Mouse (Mus musculus): Measurements from ENCODE around the gene Acot13. TPM values are rescaled to one million over a fixed set of nuclear protein-coding genes. Genes with fewer than 3 reads are reported as not detected.
"Not testable (repeated sequence)": the region's sequence is repeated elsewhere in the genome, so short reads cannot be mapped to it uniquely, and the experiment has no call there.

Acot13 gene
- total and polyA plus RNA-seq, 3 experiments, result 59.2 to 134 (median 110) TPM

DNA sequence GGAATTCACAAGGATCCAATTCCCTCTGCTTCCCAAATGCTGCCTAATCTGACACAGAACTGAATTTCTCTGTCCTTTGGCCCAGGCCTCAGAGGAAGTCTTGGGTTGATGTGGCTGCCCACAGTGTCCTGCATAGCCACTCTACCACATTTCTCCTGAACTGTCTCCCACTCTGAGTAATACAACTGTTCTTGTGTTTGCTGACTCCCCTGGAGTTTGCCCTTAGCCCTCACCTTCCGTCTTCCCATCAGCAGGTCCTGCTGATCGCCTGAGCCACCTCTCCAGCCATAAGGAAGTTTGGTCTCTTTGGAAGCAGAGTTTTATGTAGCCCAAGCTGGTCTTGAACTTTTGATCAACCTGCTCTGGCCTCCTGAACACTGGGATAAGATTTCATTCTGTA lies 20.6 kb upstream of the Acot13 start:
- no peak for ATAC-seq (ENCODE audit: extremely low read depth, insufficient number of reproducible peaks, low FRiP score, poor library complexity, severe bottlenecking)
- no peaks in the 10 kb centered on the region for H3K36me3 ChIP-seq (replicated peaks)
- no peaks in the 10 kb centered on the region for H3K4me1 ChIP-seq (ENCODE audit: insufficient read depth, low read depth, low read length)
- no peak for DNase-seq (ENCODE audit: low spot score)
- H3K4me3 ChIP-seq (ENCODE audit: low read depth, low read length), result no peak overlapping the region
- TF ChIP-seq GATA2 (IDR thresholded peaks at IDR 0.05; ENCODE audit: borderline replicate concordance, low read depth, low read length), result no peak
- TF ChIP-seq GATA1 (IDR thresholded peaks at IDR 0.05; ENCODE audit: borderline replicate concordance, low read length), result no peak
- TF ChIP-seq CTCF (IDR thresholded peaks at IDR 0.05; ENCODE audit: low read depth, low read length), result no peak
- no peak for TF ChIP-seq TAL1 (conservative IDR thresholded peaks at IDR 0.05; ENCODE audit: low read depth, low read length)
- TF ChIP-seq POLR2AphosphoS5 (IDR thresholded peaks at IDR 0.05; ENCODE audit: insufficient replicate concordance, low read depth, low read length), result no peak
- no peaks in the 10 kb centered on the region for H3K9me3 ChIP-seq (replicated peaks)
- peaks cover 34% of the 10 kb centered on the region for H3K27me3 ChIP-seq (ENCODE audit: insufficient read depth, low read length)

DNA sequence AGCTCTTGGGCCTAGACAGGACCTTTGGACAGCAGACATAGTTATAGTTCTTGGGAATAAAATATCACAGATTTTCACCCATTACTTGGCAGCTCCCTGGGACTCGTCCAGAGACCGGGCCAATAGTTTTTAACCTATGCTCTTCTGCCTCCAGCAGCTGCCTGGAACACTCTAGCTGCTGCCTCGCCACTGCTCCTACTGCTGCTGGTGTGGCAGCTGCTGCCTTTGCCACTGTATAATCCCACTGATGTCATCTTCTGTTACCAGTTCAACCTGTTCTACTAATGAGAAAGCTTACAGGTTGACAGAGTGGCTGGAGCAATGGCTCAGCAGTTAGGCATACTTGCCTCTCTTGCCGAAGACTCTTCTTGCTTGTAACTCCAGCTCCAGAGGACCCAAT lies 18.0 kb upstream of the Acot13 start:
- H3K9me3 ChIP-seq (replicated peaks), result no peaks in the 10 kb centered on the region
- H3K4me1 ChIP-seq (ENCODE audit: insufficient read depth, low read depth, low read length), result peaks cover 5% of the 10 kb centered on the region; the same call in 1 of the 2 replicates
- DNase-seq (ENCODE audit: low spot score), result no peak
- peaks cover 15% of the 10 kb centered on the region for H3K27me3 ChIP-seq (ENCODE audit: insufficient read depth, low read length)
- no peak for ATAC-seq (ENCODE audit: extremely low read depth, insufficient number of reproducible peaks, low FRiP score, poor library complexity, severe bottlenecking)
- no peak overlapping the region for H3K4me3 ChIP-seq (ENCODE audit: low read depth, low read length)
- TF ChIP-seq TAL1 (conservative IDR thresholded peaks at IDR 0.05; ENCODE audit: low read depth, low read length) (no peak), GATA2 (IDR thresholded peaks at IDR 0.05; ENCODE audit: borderline replicate concordance, low read depth, low read length) (no peak), CTCF (IDR thresholded peaks at IDR 0.05; ENCODE audit: low read depth, low read length) (no peak), GATA1 (IDR thresholded peaks at IDR 0.05; ENCODE audit: borderline replicate concordance, low read length) (no peak), POLR2AphosphoS5 (IDR thresholded peaks at IDR 0.05; ENCODE audit: insufficient replicate concordance, low read depth, low read length) (no peak)
- H3K36me3 ChIP-seq (replicated peaks), result peaks cover 7% of the 10 kb centered on the region

GRCm38 (mm10) chr13:24844983-24845955 lies 13.9 kb upstream of the Acot13 start, which contains the start of gene D130043K22Rik:
Gene D130043K22Rik (plus strand): TSS chr13:24845135.
- H3K4me3 ChIP-seq (ENCODE audit: low read depth, low read length), result no peak within 1 kb of the TSS
- DNase-seq (ENCODE audit: low spot score), result no peak
- no peak for ATAC-seq (ENCODE audit: extremely low read depth, insufficient number of reproducible peaks, low FRiP score, poor library complexity, severe bottlenecking)

GRCm38 (mm10) chr13:24841702-24842101 lies 10.4 kb upstream of the Acot13 start:
- Histone ChIP-seq H3K4me3 (ENCODE audit: low read depth, low read length) (no peak overlapping the region), H3K36me3 (replicated peaks) (peaks cover 57% of the 10 kb centered on the region), H3K4me1 (ENCODE audit: insufficient read depth, low read depth, low read length) (peaks cover 26% of the 10 kb centered on the region), H3K27me3 (ENCODE audit: insufficient read depth, low read length) (no peaks in the 10 kb centered on the region), H3K9me3 (replicated peaks) (no peaks in the 10 kb centered on the region)
- no peak for TF ChIP-seq CTCF (IDR thresholded peaks at IDR 0.05; ENCODE audit: low read depth, low read length)
- TF ChIP-seq GATA2 (IDR thresholded peaks at IDR 0.05; ENCODE audit: borderline replicate concordance, low read depth, low read length), result no peak
- TF ChIP-seq GATA1 (IDR thresholded peaks at IDR 0.05; ENCODE audit: borderline replicate concordance, low read length), result no peak
- no peak for TF ChIP-seq POLR2AphosphoS5 (IDR thresholded peaks at IDR 0.05; ENCODE audit: insufficient replicate concordance, low read depth, low read length)
- TF ChIP-seq TAL1 (conservative IDR thresholded peaks at IDR 0.05; ENCODE audit: low read depth, low read length), result no peak
- DNase-seq (ENCODE audit: low spot score) (no peak), ATAC-seq (ENCODE audit: extremely low read depth, insufficient number of reproducible peaks, low FRiP score, poor library complexity, severe bottlenecking) (no peak)

More at GRCm38 (mm10) chr13:24844983-24845955, 13.9 kb upstream of the Acot13 start, which contains the start of gene D130043K22Rik:
- TF ChIP-seq GATA1 (IDR thresholded peaks at IDR 0.05; ENCODE audit: borderline replicate concordance, low read length) (no peak), CTCF (IDR thresholded peaks at IDR 0.05; ENCODE audit: low read depth, low read length) (no peak), TAL1 (conservative IDR thresholded peaks at IDR 0.05; ENCODE audit: low read depth, low read length) (no peak), GATA2 (IDR thresholded peaks at IDR 0.05; ENCODE audit: borderline replicate concordance, low read depth, low read length) (no peak), POLR2AphosphoS5 (IDR thresholded peaks at IDR 0.05; ENCODE audit: insufficient replicate concordance, low read depth, low read length) (no peak)
- Histone ChIP-seq H3K36me3 (replicated peaks) (peaks cover 30% of the 10 kb centered on the region), H3K4me1 (ENCODE audit: insufficient read depth, low read depth, low read length) (peaks cover 6% of the 10 kb centered on the region; the same call in 1 of the 2 replicates), H3K9me3 (replicated peaks) (no peaks in the 10 kb centered on the region), H3K27me3 (ENCODE audit: insufficient read depth, low read length) (peaks cover 4% of the 10 kb centered on the region; the same call in 1 of the 2 replicates)

GRCm38 (mm10) chr13:24839831-24840230 lies 8.5 kb upstream of the Acot13 start:
- H3K4me3 ChIP-seq (ENCODE audit: low read depth, low read length), result no peak overlapping the region
- DNase-seq (ENCODE audit: low spot score) (no peak), ATAC-seq (ENCODE audit: extremely low read depth, insufficient number of reproducible peaks, low FRiP score, poor library complexity, severe bottlenecking) (no peak)
- H3K9me3 ChIP-seq (replicated peaks), result no peaks in the 10 kb centered on the region
- TF ChIP-seq CTCF (IDR thresholded peaks at IDR 0.05; ENCODE audit: low read depth, low read length) (no peak), GATA1 (IDR thresholded peaks at IDR 0.05; ENCODE audit: borderline replicate concordance, low read length) (no peak), POLR2AphosphoS5 (IDR thresholded peaks at IDR 0.05; ENCODE audit: insufficient replicate concordance, low read depth, low read length) (no peak), TAL1 (conservative IDR thresholded peaks at IDR 0.05; ENCODE audit: low read depth, low read length) (no peak), GATA2 (IDR thresholded peaks at IDR 0.05; ENCODE audit: borderline replicate concordance, low read depth, low read length) (no peak)
- H3K36me3 ChIP-seq (replicated peaks), result peaks cover 67% of the 10 kb centered on the region
- peaks cover 32% of the 10 kb centered on the region for H3K4me1 ChIP-seq (ENCODE audit: insufficient read depth, low read depth, low read length)
- no peaks in the 10 kb centered on the region for H3K27me3 ChIP-seq (ENCODE audit: insufficient read depth, low read length)

DNA sequence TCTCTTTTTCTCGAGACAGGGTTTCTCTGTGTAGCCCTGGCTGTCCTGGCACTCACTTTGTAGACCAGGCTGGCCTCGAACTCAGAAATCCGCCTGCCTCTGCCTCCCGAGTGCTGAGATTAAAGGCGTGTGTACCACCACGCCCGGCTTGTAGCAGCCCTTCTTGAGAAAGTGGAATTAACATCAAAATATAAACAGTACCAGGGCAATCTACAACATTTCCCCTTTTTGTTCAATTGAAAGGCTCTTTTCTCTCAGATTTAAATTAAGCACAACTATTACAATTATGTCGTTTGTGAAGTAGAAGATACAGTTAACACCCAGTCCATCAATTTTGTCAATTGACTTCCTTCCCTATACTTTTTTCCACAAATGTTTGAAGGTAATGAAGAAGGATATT lies 6.4 kb upstream of the Acot13 start:
- H3K36me3 ChIP-seq (replicated peaks), result peaks cover 65% of the 10 kb centered on the region

More for the DNA sequence above, 6.4 kb upstream of the Acot13 start:
- H3K27me3 ChIP-seq (ENCODE audit: insufficient read depth, low read length); ATAC-seq (ENCODE audit: extremely low read depth, insufficient number of reproducible peaks, low FRiP score, poor library complexity, severe bottlenecking); H3K9me3 ChIP-seq (replicated peaks); H3K4me3 ChIP-seq (ENCODE audit: low read depth, low read length); DNase-seq (ENCODE audit: low spot score): not testable (repeated sequence)
- peaks cover 41% of the 10 kb centered on the region for H3K4me1 ChIP-seq (ENCODE audit: insufficient read depth, low read depth, low read length)

Data from G1E (cell line).